Mouse (Mus musculus) liver, postnatal 0 days (tissue): ENCODE data around the gene Nptxr.

Source experiments
- CTCF ChIP-seq: sonication (generic); IDR thresholded peaks from 2 replicates; pipeline ENCODE4 v1.5.1; 2016; ENCODE audit warnings: antibody characterized with exemption, low read depth
- EP300 ChIP-seq: IDR thresholded peaks from 2 replicates; pipeline ENCODE4 v1.6.1; 2016; ENCODE audit warnings: antibody characterized with exemption, low read depth, mild to moderate bottlenecking

DNA sequence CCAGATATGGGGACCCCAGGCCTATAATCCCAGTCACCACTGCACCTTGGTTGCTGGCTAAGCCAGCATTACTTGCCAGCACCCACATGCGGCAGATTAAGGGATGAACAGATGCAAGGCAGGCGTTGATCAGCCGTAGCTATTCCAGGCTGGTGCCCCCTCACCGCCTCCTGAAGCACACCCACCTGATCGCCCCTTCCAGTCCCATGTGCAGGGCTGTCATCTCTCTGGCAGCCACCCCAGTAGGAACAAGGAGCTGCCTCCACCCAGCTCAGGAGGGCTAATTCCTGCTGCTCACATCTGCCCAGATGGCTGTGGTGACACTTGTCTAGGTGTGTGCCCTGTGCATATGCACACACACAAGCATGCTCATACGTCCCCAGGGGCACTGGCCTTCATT, 43.6 kb downstream of the Nptxr start:
- TF ChIP-seq CTCF (no peak), EP300 (no peak)
